Mouse (Mus musculus) heart, postnatal 25 days (tissue): ENCODE data around the gene Mink1. TPM values are rescaled to one million over a fixed set of nuclear protein-coding genes. Genes with fewer than 3 reads are reported as not detected.
A peak's percentile ranks its signal among the peaks of the same experiment; 100 is the strongest.
"Not testable (repeated sequence)": the region's sequence is repeated elsewhere in the genome, so short reads cannot be mapped to it uniquely, and the experiment has no call there.

Experiments
- DNase-seq: peaks from one replicate; pipeline ENCODE4 v3.0.0; 2022; ENCODE audit warnings: low spot score
- intact Hi-C: fragments of 180-260 bp; cut with DNase I; formaldehyde crosslinking; loops from one replicate; pipeline ENCODE4 v1.15.1; 2025
- total RNA-seq, 2 experiments: library from RNA; stranded (reverse); gene quantifications; 2 replicates each; pipeline ENCODE4 v1.2.3; 2021

The Mink1 gene
- 10 to 100 TPM; 43.6 to 46.3 TPM for total RNA-seq

- peak; percentile 80 for DNase-seq
- intact Hi-C loops = loop anchor here (2.0 kb wide), 1 partner anchor 22 kb away; the partner anchor contains the start of gene Pld2
These were observed at the start of gene Mink1 for GRCm38 (mm10) chr11:70562287-70562994. TSS of gene Mink1 (plus strand) at chr11:70562881.

GRCm38 (mm10) chr11:70513520-70513919 is 49.2 kb upstream of the Mink1 start:
- peak; percentile 44 for DNase-seq
- intact Hi-C loops = no loop called here

- DNase-seq = no peak
- intact Hi-C loops = no loop called here
These were observed 48.4 kb upstream of the Mink1 start, which contains the start of gene Vmo1 for GRCm38 (mm10) chr11:70514288-70514687. TSS of gene Vmo1 (minus strand) at chr11:70514616.

- no peak for DNase-seq
- intact Hi-C loops = loop anchor here (1.0 to 5.0 kb wide), 3 partner anchors 89 to 238 kb away; no protein-coding TSS in a partner anchor
These were observed 46.3 kb upstream of the Mink1 start for GRCm38 (mm10) chr11:70516352-70516751.

GRCm38 (mm10) chr11:70518436-70518835 is 44.2 kb upstream of the Mink1 start:
- intact Hi-C loops = loop anchor here (5.0 kb wide), 1 partner anchor 109 kb away; no protein-coding TSS in a partner anchor

GRCm38 (mm10) chr11:70518923-70519322 is 43.8 kb upstream of the Mink1 start, which contains the start of gene Gltpd2:
TSS of gene Gltpd2 (plus strand) at chr11:70519196.
- intact Hi-C loops = loop anchor here (5.0 kb wide), 1 partner anchor 108 kb away; no protein-coding TSS in a partner anchor
- no peak for DNase-seq

More at GRCm38 (mm10) chr11:70518436-70518835, 44.2 kb upstream of the Mink1 start:
- no peak for DNase-seq

GRCm38 (mm10) chr11:70520178-70520769 is 42.4 kb upstream of the Mink1 start:
- DNase-seq = peak; percentile 34
- intact Hi-C loops = no loop called here

GRCm38 (mm10) chr11:70523306-70523989 is 39.2 kb upstream of the Mink1 start:
- DNase-seq, intact Hi-C loops: not testable (repeated sequence)

- no peak for DNase-seq
- intact Hi-C loops = no loop called here
These were observed 37.9 kb upstream of the Mink1 start for GRCm38 (mm10) chr11:70524782-70525181.

- DNase-seq = peak; percentile 88
- intact Hi-C loops = no loop called here
These were observed 37.5 kb upstream of the Mink1 start, which contains the start of gene Psmb6 for GRCm38 (mm10) chr11:70525184-70525678. TSS of gene Psmb6 (plus strand) at chr11:70525367.

GRCm38 (mm10) chr11:70525726-70526125 is 37.0 kb upstream of the Mink1 start:
- no peak for DNase-seq
- intact Hi-C loops = no loop called here

GRCm38 (mm10) chr11:70526211-70526610 is 36.5 kb upstream of the Mink1 start:
- DNase-seq = no peak
- intact Hi-C loops = no loop called here

- intact Hi-C loops = no loop called here
- DNase-seq = no peak
These were observed 34.1 kb upstream of the Mink1 start for GRCm38 (mm10) chr11:70528610-70529009.

GRCm38 (mm10) chr11:70531065-70531464 is 31.6 kb upstream of the Mink1 start:
- DNase-seq, intact Hi-C loops: not testable (repeated sequence)

- intact Hi-C loops = no loop called here
- DNase-seq = no peak
These were observed 29.8 kb upstream of the Mink1 start, which contains the start of gene Gm40193 for GRCm38 (mm10) chr11:70532839-70533238. TSS of gene Gm40193 (minus strand) at chr11:70532939.

- no peak for DNase-seq
- intact Hi-C loops = no loop called here
These were observed 23.3 kb upstream of the Mink1 start for GRCm38 (mm10) chr11:70539423-70539822.

- DNase-seq = peak; percentile 84
- intact Hi-C loops = loop anchor here (1.0 to 2.0 kb wide), 2 partner anchors 23 to 65 kb away; partner anchors contain the start of gene Mink1
These were observed 22.6 kb upstream of the Mink1 start, which contains the start of gene Pld2 for GRCm38 (mm10) chr11:70539877-70540587. TSS of gene Pld2 (plus strand) at chr11:70540064.

GRCm38 (mm10) chr11:70540928-70541327 is 21.8 kb upstream of the Mink1 start:
- no peak for DNase-seq
- intact Hi-C loops = loop anchor here (1.0 to 2.0 kb wide), 2 partner anchors 22 to 64 kb away; partner anchors contain the start of gene Mink1

- intact Hi-C loops = loop anchor here (2.0 kb wide), 1 partner anchor 21 kb away; the partner anchor contains the start of gene Mink1
- no peak for DNase-seq
These were observed 21.3 kb upstream of the Mink1 start for GRCm38 (mm10) chr11:70541415-70541814.
